Mouse (Mus musculus) NIH3T3 (cell line): ENCODE results near the gene Hras.

Experiments
- DNase-seq: peaks from one replicate; pipeline ENCODE4 v3.0.0-alpha.2; 2012; ENCODE audit warnings: low read depth

Gene Hras

DNA sequence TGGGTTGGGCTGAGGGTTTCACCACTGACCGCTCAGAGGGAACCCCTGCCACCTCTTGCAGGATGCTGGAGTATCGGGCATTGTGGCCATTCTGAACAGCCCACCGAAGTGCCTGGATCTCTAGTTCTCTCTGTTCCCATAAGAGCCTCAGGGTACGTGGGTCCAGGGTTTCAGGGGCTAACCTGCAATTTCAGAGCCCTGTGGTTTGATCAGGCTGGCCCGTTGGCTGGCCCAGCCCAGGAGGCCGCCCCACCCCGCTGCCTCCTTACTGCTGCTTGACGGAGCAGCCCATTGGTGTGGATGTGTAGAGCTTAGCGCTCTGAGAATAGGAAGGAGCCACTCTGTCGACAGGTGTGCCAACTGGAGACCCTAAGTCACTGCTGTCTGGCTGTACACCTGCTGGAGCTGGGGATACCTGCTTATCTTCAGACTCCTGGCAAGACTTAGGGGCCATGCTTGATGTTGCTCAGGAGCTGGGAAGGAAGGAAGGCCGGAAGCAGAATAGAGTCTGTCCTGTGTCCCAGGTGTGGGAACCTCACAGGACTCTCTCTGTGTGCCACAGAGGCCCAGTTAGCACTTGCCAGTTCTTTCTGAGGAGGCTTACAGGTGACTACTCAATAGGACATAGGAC lies 19.9 kb upstream of the Hras start, which contains the start of gene Lmntd2:
Gene Lmntd2 (minus strand): TSS at position 476 of the 631 bp plus-strand sequence.
- no peak for DNase-seq

DNA sequence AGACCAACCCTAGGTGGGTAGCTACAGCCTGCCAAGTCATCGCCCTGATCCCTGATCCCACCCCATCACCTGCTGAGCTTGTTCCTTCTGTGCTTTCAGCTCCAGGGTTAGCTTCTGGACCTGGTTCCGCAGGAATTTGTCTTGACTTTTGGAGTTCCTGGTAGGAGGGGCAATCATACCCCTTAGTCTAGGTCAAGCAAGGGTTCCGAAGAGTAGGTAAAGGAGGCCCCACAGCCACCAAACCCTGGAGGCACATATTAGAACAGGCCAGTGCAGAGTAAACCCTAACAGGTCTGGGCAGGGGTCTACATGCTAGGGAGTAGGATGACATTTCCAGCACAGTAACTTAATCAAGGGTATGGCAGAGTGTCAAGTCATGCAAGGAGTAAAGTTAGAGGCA lies 19.3 kb upstream of the Hras start:
- no peak for DNase-seq

DNA sequence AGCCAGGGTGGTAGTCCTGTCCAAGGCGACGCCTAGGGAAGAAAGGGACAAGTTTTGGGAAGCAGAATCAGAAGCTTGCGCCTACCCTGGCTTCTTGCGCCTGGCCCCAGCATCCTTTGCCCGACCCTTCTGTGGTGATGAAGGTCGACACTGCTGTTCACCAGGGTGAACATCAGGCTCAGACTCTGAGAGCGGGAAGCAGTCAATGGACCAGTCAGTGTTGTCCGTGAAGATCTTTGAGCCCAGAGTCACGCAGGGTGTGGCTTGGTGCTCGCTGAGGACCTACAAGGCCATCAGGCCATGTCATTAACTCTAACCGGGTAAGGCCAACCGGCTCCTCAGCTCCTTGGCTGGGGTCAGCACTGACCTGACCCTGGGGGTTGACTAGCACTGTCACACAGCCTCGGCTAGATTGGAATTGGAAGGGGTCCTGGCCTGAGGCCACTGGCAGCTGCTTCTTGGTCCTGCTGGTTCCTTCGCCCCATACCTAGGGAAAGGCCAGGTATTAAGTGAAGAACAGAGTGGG lies 16.9 kb upstream of the Hras start:
- DNase-seq: no peak

DNA sequence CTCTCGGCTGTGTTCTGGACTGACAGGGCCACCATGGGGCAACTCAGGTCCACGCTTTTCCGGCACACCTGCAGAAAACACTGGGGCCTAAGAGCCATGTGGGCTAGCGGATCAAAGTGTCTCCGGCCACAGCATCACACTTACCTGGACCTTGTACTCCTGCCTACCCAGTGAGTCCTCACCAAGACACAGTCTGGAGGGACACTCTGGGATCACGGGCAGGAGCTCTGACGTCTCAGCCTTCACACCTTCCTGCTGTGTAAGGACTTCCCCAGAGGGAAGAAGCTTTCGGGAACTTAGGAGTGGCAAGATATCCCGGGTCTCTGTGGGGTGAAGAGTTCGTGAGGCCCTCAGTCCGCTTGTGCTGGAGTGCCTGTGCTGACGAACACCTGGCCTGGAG lies 16.3 kb upstream of the Hras start:
- DNase-seq: no peak

DNA sequence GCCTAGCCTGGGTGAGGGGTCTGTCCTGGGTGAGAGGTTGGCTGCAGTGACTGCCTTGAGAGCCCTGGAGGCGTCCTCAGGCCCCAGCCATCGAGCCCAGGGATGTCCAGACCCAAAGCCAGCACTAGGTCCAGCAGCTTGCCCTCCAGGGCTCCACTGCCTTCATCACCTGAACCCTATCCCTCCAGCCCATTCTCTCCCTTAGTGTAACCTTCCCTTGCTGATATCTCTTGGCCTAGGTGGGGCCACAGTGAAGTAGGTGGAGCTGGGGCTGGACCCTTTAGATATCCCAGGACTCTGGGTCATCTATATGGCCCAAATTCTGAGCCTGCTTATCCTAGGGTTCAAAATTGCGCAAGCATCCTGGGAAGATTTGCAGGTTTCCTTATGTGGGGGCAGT lies 15.7 kb upstream of the Hras start:
- DNase-seq: no peak

DNA sequence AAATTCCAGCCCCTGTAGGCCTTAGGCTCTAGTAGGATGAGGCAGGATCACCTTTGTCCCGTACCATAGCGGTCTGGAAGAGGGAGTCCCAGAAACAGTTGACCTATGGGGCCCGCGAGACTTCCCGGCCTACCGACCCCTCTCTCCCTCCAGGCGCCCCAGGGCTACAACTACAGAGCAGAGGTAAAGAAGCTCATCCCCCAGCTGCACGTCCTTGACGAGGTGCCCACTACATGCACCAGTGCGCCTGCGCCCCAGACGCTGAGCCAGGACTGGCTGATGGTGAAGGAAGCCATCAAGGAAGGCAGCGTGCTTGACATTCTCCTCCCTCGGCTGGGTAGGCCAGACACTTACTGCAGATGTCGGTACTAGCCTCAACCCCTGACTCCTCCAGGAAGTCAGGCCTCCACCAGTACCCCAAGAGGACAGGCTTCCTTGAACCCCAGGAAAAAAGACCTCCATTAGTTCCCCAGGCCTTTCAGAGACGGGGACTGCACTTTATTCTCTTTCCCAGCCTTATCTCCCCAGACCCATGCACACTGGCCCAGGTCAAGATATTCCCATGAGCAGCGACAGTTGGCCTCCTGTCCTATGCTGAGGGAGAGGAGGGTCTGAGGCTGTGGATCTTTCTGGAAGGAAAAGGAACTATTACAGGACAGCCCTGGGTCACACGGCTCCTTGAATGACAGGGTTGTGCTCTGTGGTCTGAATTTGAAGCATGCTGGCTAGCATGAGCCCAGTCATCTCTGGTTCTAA lies 12.6 kb upstream of the Hras start:
- no peak for DNase-seq

DNA sequence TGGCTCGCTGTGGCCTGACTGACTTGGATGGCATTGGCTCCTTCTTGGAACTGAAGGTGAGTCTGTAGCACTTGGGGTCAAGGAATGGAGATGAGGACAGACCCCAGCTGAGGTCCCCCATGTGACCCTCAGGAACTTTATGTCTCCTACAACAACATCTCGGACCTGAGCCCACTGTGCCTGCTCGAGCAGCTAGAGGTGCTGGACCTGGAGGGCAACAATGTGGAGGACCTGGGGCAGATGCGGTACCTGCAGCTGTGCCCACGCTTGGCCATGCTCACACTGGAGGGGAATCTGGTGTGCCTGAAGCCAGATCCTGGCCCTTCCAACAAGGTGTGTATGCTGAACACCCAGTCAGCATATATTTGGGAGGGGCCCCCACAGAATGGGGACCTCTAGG lies 11.7 kb upstream of the Hras start:
- no peak for DNase-seq

DNA sequence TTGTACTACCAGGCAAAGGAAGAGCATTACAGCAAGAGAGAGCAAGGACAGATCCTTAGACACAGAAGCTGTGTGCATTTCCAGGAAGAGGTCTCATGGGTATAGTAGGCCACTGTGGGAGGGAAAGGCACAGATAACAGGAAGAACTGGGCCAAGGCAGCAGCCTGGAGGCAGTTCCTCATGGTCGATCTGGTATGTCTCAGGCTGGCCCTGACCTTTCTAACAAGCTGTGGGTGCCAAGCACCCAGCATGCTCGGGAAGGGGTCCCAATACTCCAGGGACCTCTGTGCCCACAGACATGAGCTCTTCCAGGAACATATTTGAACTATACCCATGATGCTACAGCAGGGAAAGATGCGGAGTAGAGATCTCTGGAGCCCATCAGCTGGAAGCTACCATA lies 10.7 kb upstream of the Hras start:
- no peak for DNase-seq

DNA sequence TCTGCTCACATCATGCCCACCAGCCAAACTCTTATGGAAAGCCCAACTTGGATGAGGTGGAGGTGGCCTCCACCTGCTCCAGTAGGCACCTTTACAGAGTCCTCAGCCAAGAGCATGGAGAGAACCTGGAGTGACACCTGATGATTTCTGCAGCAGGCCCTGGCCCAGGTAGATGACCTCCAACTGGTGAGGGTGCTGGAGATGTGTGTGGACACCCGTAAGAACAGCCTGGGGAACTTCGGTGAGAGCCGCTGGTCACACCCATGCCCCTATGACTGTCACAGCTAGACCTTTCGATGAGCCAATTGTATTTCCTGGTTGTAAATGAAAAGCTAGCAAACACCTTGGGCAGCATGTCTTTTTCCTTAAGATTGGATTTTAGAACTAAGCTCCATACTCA lies 4.3 kb upstream of the Hras start:
- DNase-seq: no peak

DNA sequence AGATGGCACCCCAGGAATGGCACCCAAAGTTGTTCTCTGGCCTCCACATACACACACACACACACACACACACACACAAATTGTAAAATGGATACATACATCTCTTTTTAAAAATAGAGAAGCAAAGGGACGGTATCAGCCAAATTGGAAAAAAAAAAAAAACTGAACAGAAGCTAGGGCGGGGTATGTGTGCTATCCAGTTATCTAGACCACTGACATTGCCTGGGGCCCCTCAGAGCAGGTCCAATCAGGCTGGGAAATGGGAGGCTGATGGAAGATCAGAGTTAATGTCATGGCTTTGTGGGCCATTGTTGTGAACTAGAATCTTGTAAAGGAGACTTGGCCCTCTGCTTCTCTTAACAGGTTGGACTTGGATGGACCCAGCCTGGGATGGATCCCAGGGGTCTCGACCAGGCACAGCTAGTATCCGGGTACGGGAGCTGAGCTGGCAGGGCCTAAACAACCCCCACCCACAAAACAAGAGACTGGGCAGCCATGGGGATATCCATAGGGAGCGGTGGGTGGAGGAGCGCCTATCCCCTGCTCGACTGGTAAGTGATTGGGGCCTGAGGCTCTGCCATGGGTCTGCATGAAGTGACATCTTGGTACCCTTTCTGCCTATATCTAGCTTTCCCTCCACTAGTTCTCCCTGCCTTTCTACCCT lies 2.9 kb upstream of the Hras start:
- DNase-seq: no peak

DNA sequence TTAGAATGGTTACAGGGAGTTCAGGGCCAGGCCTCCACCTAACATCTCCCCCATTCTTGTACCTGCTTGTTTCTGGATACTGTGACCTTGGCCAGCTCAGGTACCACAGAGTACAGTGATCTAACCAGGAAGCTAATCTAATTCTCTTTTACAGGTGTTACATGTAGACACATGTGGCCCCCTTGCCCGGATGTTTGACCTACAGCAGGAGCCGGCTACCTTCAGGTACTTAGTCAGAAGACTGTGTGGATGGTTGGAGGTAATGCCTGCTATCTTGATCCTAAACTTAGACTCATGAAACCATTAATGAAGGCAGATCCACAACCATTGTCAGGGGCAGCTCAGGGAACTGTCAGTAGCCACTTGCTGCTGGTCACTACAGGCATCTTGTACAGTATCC lies 1.9 kb upstream of the Hras start:
- no peak for DNase-seq

DNA sequence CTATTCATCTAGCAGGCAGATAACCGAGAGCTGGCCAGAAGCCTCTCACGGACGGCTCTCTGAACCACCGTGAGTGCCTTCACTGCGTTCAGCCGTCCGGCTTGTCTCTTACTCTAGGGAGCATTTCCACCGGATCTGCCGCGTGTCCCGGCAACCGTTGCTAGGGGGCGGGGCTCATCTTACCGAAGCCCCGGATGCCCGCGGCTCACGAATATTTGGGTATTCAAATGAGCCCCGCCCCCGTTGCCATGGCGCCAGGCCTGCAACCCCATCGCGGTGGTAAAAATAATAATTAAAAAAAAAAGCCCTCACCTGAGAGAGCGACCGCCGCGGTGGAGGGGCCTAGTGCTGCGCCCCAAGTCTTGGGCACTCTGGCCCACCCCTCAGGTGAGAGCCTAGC lies 1.0 kb upstream of the Hras start:
- DNase-seq: peak; percentile 93

DNA sequence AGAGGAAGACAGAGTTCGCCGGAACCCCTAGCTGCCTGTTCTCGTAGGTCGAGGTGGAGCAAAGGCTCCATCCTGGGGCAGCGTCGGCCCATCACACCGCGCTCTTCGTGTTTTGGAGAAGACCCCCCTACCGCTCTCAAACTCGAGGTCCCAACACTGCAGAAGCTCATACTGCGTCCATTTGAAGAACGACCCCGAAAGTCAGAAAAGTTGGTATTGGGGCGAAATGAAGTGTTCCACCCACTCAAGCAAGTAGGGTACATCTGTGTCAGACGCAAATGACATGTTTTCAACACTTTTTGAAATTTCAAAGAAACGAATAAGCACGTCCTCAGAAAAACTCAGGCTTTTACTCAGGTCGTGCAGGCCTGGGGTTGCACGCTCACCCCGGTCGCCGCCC lies 604 bp upstream of the Hras start:
- no peak for DNase-seq

DNA sequence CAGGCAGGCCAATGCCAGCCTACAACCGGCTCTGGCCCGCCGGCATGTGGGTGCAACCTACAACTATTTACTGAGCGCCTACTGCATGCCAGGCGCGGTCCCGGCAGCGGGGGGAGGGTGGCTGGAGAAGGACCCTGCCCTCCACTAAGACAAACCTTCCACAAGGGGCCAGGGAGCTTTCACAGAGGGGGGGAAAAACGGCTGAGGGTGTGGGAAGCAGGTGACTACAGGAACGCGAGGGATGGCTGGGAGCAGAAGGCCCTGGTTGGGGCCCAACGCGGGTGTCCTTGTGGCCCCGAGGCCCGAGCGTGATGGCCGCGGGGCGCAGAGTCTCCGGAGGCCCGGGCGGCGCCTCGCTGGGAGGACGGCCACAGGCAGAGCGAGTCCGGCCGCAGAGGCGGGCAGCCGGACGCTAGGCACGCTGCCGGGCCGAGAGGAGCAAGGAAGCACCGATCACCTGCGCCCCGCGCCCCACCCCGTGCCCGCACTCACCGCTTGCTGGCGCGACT lies 403 bp downstream of the Hras start:
- DNase-seq: no peak

DNA sequence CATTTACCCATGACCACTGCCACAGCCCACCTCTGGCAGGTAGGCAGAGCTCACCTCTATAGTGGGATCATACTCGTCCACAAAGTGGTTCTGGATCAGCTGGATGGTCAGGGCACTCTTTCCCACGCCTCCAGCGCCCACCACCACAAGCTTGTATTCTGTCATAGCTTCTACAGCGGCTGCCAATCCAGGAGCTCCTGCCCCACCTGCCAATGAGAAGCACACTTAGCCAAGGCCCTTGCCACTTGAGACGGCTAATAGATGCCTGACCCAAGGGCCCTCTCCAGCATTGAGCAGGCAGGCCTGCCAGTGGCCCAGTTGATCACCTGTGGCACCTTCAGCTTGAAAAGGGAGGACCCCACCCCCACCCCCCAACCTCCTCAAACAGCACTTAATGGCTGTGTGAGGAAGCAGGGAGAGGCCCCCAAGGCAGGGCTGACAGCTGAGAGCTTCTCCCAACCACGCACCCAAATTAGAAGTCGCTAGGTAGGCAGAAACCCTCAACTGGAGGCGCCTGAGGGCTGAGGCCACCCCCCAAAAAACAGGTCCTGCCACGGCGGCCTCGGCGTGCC lies 943 bp downstream of the Hras start:
- DNase-seq: no peak

DNA sequence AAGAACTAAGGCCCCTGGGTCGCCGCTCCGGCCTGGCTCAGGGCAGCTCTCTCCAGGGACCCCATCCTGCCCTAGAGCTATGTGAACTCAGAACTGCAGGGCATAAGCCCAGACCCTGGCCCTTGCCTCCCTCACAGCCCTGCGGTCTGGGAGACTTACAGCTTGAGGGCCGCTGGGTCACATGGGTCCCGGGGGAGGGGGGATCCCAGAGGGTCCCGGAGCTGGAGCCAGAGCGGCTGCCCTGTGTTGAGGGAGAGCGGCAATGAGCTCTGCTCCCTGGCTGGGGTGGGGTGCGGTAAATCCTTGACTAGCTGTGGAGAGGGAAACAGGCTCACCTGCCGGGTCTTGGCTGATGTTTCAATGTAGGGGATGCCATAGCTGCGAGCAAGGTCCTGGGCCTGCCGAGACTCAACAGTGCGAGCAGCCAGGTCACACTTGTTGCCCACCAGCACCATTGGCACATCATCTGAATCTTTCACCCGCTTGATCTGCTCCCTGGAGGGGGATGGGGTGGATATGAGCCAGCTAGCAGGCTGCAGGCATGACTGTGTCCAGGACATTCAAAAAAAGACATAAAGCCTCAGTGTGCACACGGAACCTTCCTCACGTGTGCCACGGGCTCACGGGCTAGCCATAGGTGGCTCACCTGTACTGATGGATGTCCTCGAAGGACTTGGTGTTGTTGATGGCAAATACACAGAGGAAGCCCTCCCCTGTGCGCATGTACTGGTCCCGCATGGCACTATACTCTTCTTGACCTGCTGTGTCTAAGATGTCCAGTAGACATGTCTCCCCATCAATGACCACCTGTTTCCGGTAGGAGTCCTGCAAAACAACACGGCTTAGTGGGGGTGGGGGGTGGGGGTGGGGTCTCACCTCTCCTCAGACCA lies 1.8 kb downstream of the Hras start:
- DNase-seq: no peak

DNA sequence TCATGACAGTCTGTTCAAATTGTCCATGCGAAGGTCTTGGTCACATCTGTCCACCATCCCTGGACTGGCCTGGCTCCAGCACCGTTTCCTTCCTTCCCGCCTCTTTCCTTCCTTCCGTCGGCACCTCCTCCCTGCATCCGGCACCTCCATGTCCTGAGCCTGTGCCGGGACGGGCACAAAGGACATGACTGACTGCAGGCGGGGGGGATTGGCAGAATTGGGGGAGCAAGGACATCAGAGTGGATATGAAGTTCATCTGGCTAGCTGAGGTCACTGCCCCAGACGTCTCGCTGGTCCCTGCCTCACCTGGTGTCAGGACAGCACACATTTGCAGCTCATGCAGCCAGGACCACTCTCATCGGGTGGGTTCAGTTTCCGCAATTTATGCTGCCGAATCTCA lies 2.8 kb downstream of the Hras start:
- no peak for DNase-seq

DNA sequence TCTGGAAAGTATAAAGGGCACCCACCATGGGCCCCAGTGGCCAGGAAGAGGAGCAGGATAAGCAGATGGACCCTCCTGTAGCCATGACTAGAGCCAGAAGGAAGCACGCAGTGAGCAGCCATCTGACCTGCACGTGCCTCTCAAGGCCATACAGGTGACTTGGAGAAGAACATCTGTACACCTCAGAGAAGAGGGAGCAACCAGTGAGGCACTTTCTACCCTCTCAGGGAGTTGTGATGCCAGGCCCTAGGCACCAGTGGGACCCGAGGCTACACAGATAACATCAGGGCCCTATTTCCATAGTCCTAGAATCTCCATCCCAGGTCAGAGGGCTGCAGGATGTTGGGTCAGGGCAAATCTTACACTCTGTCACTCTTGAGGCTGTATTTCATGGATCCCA lies 3.6 kb downstream of the Hras start:
- DNase-seq: no peak

DNA sequence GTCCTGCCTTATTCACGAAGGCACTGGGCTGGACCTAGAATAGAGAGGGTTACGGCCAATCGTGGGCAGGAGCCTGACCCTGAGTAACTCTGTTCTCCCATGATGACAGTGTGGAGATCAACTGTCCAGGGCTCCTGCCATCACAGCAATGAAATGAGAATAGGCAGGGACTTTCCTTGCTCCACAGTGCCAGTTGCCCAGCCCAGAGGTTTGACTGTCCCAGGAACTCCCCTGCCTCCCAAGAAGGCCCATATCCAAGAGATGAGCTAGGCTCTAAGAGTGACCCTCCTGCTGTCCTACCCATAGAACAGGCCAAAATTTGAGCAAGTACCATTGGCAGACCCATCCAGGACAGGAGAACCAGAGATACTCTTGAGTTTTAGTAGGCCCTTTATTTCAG lies 5.1 kb downstream of the Hras start:
- no peak for DNase-seq

DNA sequence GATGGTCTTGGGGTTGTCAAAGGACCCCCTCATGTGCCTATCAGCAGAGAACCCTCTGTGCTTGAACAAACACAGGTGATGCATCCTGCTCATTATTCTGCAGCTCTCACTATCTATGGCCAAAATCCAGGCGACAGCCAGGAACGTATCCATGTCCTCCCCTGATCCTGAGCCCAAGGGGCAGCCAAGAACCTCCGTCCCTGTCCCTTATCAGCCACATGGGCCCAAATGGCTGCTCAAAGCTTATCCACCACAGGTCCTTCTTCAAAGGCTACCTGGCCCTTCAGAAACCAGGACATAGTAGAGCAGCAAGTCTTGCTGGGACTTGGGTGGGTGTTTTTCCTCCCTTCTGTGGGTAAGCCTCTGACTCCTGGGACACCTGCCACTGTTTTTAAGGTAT lies 5.6 kb downstream of the Hras start:
- no peak for DNase-seq

DNA sequence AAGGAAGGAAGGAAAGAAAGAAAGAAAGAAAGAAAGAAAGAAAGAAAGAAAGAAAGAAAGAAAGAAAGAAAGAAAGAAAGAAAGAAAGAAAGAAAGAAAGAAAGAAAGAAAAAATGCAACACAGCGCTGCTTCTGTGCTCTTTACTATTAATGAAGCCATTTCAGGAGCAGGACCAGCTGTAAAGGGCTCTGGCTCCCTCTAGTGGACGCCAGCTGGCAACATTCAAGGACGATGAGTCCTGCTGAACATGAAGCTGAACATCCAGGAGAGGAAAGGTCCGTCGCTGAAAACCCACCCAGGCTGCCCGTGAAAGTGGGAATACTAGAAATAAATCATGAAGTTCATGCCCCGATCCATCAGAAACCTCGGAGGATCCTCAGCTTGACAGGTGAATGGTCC lies 17.6 kb downstream of the Hras start:
- DNase-seq: peak; percentile 94

DNA sequence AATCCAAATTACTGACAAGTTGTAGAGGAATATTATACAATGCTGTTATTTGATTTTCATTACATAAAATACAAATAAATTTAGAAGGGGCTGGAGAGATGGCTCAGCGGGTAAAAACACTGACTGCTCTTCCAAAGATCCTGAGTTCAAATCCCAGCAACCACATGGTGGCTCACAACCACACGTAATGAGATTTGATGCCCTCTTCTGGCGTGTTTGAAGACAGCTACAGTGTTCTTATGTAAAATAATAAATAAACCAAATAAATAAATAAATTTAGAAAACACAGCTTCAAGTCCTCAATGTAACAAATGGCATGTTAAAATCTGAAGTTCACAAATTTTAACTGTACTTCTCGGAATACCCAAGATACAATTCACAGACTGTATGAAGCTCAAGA lies 18.7 kb downstream of the Hras start:
- peak; percentile 20 for DNase-seq
